In the genomic region with DNA sequence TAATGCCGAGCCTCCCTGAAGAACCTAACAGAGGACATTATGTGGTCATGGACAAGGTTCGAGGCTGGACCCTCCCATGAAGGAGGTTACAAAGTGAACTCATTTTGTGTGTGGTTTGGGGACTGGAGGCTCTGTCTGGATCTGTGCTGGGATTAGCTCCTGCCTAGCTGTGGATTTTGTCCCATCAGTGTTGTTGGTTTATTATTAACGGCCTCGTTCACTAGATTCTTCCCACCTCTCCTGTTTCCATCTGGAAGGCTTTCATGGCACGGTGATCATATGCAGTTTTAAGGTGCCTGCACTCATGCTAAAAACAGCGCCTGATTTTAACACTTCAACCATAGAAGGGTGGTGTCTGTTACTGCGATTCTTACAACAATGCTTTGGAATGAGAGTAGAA, we compare ENCODE assay signal across 28 mouse cellular contexts.
DNase-seq lines count a peak whose midpoint lies in the region; ATAC-seq lines count a peak whose summit lies in the region.
"Had no signal": no experiment of that assay in that cellular context is flagged by ENCODE, and none has a peak within 500 bp of the region (broad histone marks: within the 10 kb centered on the region; RNA-seq: fewer than 3 reads in every experiment).

No protein-coding gene starts in this region.

- no peak overlapping the region for H3K9ac ChIP-seq in kidney, embryonic 14.5 days (ENCODE audit: low read depth, low read length)
- H3K9ac ChIP-seq in kidney, embryonic 15.5 days: no peak overlapping the region
- H3K9ac ChIP-seq: embryonic facial prominence, embryonic 13.5 days; forebrain, embryonic 12.5 days; midbrain, embryonic 15.5 days; neural tube, embryonic 13.5 days; stomach, embryonic 15.5 days had no signal

- peaks cover 37% of the 10 kb centered on the region for H3K4me1 ChIP-seq in kidney, embryonic 14.5 days (ENCODE audit: control insufficient read depth, insufficient read depth, low read length)
- H3K4me1 ChIP-seq in kidney, embryonic 15.5 days: peaks cover 55% of the 10 kb centered on the region

- no peak overlapping the region; the same call in 1 of the 2 replicates for H3K27ac ChIP-seq in kidney, embryonic 14.5 days (ENCODE audit: low read depth, low read length)
- H3K27ac ChIP-seq in kidney, embryonic 15.5 days: peak overlapping the region; percentile 45
- H3K27ac ChIP-seq: forebrain, embryonic 12.5 days; hindbrain, postnatal 0 days; macrophage; midbrain, embryonic 15.5 days; neural tube, embryonic 13.5 days; stomach, embryonic 15.5 days had no signal

- H3K36me3 ChIP-seq in kidney, embryonic 14.5 days (ENCODE audit: control insufficient read depth, insufficient read depth, low read length): no peaks in the 10 kb centered on the region
- no peaks in the 10 kb centered on the region for H3K36me3 ChIP-seq in kidney, embryonic 15.5 days
- H3K36me3 ChIP-seq: embryonic facial prominence, embryonic 13.5 days; forebrain, embryonic 12.5 days; hindbrain, embryonic 10.5 days; midbrain, embryonic 15.5 days; neural tube, embryonic 13.5 days; stomach, embryonic 15.5 days had no signal

- DNase-seq in gastrocnemius, adult 18-20 months (ENCODE audit: low spot score): peak; percentile 61
- DNase-seq in gastrocnemius, postnatal 25 days: no peak
- peak; percentile 23 for DNase-seq in kidney, adult 18-20 months
- DNase-seq in kidney, postnatal 4 days: peak; percentile 20 to 30
- DNase-seq in spleen, postnatal 14 days (ENCODE audit: low spot score in 2 of 2): no peak
- DNase-seq in thymus, postnatal 36 days: no peak
- DNase-seq: adrenal gland, postnatal 14 days; cerebellum, adult 2 months; cerebellum, postnatal 36 days; embryo, embryonic 11 days; gastrocnemius, postnatal 10 days; heart, adult 18-20 months; layer of hippocampus, adult 9-11 months; right cerebral cortex, postnatal 4 days; thymus, adult 2 months had no signal

- no peak overlapping the region for H3K4me3 ChIP-seq in kidney, embryonic 14.5 days (ENCODE audit: low read length)
- H3K4me3 ChIP-seq in kidney, embryonic 15.5 days (replicated peaks): no peak overlapping the region
- H3K4me3 ChIP-seq: embryonic facial prominence, embryonic 13.5 days; erythroblast, embryonic 14.5 days; forebrain, embryonic 12.5 days; hindbrain, embryonic 10.5 days; midbrain, embryonic 15.5 days; myocyte; neural tube, embryonic 13.5 days; stomach, embryonic 15.5 days had no signal

- ATAC-seq in kidney, embryonic 14.5 days (ENCODE audit: low FRiP score, low TSS enrichment): no peak
- ATAC-seq in kidney, embryonic 15.5 days (replicated peaks; ENCODE audit: low FRiP score): no peak; the same call in 1 of the 2 replicates
- ATAC-seq: hindbrain, postnatal 0 days; intestine, embryonic 16.5 days; midbrain, embryonic 15.5 days had no signal

- no peaks in the 10 kb centered on the region for H3K27me3 ChIP-seq in kidney, embryonic 14.5 days (ENCODE audit: control insufficient read depth, insufficient read depth, low read length)
- no peaks in the 10 kb centered on the region for H3K27me3 ChIP-seq in kidney, embryonic 15.5 days
- H3K27me3 ChIP-seq: midbrain, embryonic 15.5 days; stomach, embryonic 15.5 days had no signal

- no peak overlapping the region for H3K4me2 ChIP-seq in kidney, embryonic 14.5 days (replicated peaks; ENCODE audit: low read depth, low read length)
- no peak overlapping the region for H3K4me2 ChIP-seq in kidney, embryonic 15.5 days
- H3K4me2 ChIP-seq: embryonic facial prominence, embryonic 13.5 days; forebrain, embryonic 12.5 days; midbrain, embryonic 15.5 days; neural tube, embryonic 13.5 days had no signal

- WGBS in kidney, embryonic 14.5 days: 53% methylated on average over 7 of the region's 7 CpGs
- WGBS in kidney, embryonic 15.5 days: 55% methylated on average over 7 of the region's 7 CpGs

- no peaks in the 10 kb centered on the region for H3K9me3 ChIP-seq in kidney, embryonic 14.5 days (ENCODE audit: control insufficient read depth, low read length)
- H3K9me3 ChIP-seq in kidney, embryonic 15.5 days (replicated peaks): no peaks in the 10 kb centered on the region
- H3K9me3 ChIP-seq: embryonic facial prominence, embryonic 13.5 days; forebrain, embryonic 12.5 days; hindbrain, embryonic 10.5 days; midbrain, embryonic 15.5 days; neural tube, embryonic 13.5 days; stomach, embryonic 15.5 days had no signal

Comparison
In these comparisons a context has a peak if more than half of its experiments do, and no peak if none do; other contexts are left out.
1. DNase-seq: peak in gastrocnemius, adult 18-20 months (single experiment), kidney, adult 18-20 months (single experiment) and kidney, postnatal 4 days (2 of 2); none in gastrocnemius, postnatal 25 days (single experiment), spleen, postnatal 14 days (0 of 2) and thymus, postnatal 36 days (0 of 2).